Mouse (Mus musculus) ovary, postnatal 14 days (tissue): ENCODE data around the gene Thnsl1.
A peak's percentile ranks its signal among the peaks of the same experiment; 100 is the strongest.

ENCODE experiments used
- DNase-seq: peaks from one replicate; pipeline ENCODE4 v3.0.0; 2022; ENCODE audit warnings: low spot score

Thnsl1 gene

GRCm38 (mm10) chr2:21204912-21205830 lies at the start of gene Thnsl1, which contains the start of gene Enkur:
Gene Thnsl1 (plus strand): TSS chr2:21205724.
Gene Enkur (minus strand): TSS chr2:21205365.
- DNase-seq, result peak; percentile 99

- DNase-seq, result no peak
Observed at GRCm38 (mm10) chr2:21164296-21164695, 41.2 kb upstream of the Thnsl1 start.

DNA sequence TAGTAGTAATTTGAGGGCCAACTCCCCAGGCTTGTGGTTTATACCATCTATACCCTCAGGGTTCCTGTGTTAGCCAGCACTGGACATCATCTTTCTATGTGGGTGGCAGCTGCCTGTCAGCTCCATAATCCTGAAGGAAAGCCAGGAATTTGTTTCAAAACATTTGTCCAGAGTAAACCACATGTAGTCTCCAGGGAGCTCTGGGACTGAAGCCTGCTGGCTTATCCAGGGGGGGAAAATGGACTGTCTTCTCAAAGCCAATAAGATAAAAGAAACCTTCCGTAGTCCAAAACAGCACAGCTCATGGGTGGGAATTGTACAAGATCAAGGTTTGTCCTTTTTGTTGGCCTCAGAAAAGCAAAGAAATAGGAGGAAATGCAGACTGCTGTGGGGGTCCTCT lies 37.6 kb upstream of the Thnsl1 start:
- DNase-seq, result no peak

GRCm38 (mm10) chr2:21172797-21173196 lies 32.7 kb upstream of the Thnsl1 start:
- no peak for DNase-seq

GRCm38 (mm10) chr2:21179136-21179535 lies 26.4 kb upstream of the Thnsl1 start:
- no peak for DNase-seq

GRCm38 (mm10) chr2:21182811-21183210 lies 22.7 kb upstream of the Thnsl1 start:
- no peak for DNase-seq

DNA sequence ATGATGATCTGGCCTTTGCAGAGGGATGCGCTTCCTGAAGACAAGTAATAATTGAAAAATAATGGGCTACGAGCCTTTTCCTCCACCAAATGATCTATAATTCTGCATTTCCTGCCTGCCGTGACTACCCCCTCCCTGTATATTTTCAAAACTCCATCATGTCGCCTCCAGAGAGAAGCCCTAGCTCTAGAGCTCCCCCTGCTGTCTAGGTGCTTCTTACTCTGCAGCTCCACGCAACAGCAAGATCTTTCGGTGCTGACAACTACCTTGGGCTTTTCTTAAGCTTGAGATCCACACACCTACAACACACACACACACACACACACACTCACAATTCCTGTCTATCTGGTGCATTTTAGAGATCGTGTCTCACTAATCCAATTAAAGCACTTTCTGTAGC lies 17.9 kb upstream of the Thnsl1 start:
- DNase-seq, result peak; percentile 25

DNA sequence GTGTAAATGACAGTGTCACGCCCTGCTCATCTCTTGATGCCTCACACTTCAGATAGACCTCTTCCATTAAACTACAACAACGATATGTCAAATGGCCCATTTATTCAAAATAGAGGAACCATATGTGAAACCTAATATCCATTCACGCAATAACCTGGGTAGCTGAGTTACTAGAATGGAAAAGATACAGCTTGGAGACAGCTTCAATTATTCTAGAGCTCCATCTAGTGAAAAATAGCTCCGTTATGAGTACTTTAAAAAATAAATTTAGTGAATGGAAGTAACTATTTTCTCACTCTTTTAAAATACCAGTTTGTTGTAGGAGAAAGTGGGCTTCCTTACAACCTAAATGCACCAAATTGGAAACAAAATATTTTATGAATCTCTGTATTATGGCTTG lies 16.9 kb upstream of the Thnsl1 start:
- no peak for DNase-seq

- no peak for DNase-seq
Observed at GRCm38 (mm10) chr2:21191232-21191631, 14.3 kb upstream of the Thnsl1 start.

DNA sequence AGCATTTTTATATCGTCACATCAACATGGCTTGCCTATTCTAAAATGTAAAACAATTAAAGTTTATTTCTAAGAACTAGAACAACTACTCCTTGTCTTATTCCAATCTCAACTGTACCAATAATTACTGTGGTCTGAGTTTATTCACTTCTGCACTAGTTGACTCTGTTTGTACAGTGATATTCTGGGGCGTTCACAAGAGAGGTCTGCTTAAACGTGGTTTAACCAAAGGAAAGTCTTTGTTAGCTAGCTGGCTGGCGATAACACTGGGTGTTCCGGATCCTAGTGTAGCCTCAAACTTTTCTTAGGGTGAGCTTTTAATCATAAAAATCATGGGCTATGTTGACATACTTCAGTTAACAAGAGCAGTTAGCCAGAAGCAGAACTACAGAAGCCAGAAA lies 10.3 kb upstream of the Thnsl1 start:
- no peak for DNase-seq

- DNase-seq, result no peak
Observed at GRCm38 (mm10) chr2:21199051-21199450, 6.5 kb upstream of the Thnsl1 start.

GRCm38 (mm10) chr2:21202754-21203153 lies 2.8 kb upstream of the Thnsl1 start:
- no peak for DNase-seq

GRCm38 (mm10) chr2:21205831-21206159 lies 271 bp downstream of the Thnsl1 start:
- no peak for DNase-seq

GRCm38 (mm10) chr2:21206278-21206677 lies 754 bp downstream of the Thnsl1 start:
- no peak for DNase-seq

DNA sequence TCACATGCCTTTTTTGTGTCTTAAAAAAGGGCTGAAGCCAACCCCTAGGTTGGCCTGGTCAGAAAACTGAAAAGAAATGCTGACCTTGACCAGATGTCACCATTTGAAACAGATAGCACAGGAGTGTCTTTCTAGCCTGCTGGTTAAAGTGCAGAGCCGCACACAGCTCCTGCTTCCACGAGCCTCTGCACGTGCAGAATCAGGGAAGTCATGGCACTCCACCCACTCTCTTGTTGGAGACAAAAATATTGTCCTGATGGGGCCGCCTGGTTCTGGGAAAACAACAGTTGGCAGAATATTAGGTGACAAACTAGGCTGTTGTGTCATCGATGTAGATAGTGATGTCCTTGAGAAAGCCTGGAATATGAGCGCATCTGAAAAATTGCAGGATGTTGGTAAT lies 5.8 kb downstream of the Thnsl1 start:
- no peak for DNase-seq

- DNase-seq, result no peak
Observed at GRCm38 (mm10) chr2:21214322-21214721, 8.8 kb downstream of the Thnsl1 start.

DNA sequence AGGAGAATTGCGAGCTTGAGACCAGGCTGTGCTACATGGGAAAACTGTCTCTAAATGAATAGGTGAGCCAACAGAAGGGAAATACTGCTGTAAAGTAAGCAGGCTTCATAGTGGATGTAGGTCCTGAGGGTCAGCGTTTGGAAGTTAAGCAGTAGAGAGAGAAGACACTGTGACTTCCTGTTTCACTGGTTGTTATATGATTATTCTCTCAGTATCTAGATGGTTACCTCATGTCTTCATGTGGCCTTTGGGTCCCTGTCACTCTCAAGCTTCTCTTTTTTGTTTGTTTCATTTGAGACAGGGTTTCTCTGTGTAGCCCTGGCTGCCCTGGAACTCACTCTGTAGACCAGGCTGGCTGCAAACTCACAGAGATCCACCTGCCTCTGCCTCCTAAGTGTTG lies 9.8 kb downstream of the Thnsl1 start:
- no peak for DNase-seq

GRCm38 (mm10) chr2:21222453-21223384 lies 17.2 kb downstream of the Thnsl1 start:
- DNase-seq, result no peak

- DNase-seq, result no peak
Observed at GRCm38 (mm10) chr2:21230276-21230675, 24.8 kb downstream of the Thnsl1 start.

DNA sequence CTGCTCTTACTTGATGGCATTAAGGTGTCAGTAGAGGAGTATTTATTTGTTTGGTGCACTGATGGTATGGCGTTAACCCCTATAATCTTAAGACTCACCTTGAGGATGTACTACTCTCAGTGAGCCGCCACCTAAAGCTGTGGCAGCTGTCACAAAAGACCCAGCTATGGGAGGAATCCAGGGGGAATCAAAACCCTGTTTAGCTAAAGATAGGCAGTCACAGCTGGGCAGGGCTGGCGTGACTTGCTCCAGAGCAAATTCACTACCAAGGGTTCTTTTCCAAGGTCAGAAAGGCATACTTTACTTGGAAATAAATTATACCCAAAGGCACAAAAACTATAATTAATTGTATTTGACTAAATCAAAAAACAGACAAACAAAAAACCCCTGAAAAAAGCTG lies 25.6 kb downstream of the Thnsl1 start:
- DNase-seq, result no peak

GRCm38 (mm10) chr2:21234871-21235648 lies 29.5 kb downstream of the Thnsl1 start:
- DNase-seq, result no peak

DNA sequence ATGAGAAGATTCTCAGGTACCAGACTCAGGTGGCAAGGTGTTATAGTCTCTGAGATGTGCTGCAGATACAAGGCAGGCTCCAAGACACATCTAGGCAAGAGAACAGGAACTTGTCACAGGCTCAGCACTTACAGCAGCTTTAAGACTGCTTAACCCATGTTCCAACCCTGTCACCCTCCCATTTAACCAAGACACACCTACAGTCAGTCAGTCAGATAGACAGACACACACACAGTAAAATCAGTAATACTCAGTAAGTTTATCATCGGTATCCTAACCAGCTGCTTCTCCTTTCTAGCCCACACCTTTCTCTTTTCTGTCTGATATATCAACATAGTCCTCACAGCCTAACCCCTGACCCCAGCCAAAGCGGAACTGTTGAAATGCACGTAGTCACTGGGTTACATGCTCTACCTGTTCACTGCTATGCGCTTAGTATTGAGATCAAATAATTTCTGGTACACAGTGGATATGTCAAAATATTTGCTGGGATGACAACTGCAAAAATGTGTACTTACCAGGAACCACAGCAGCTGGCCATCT lies 30.4 kb downstream of the Thnsl1 start:
- DNase-seq, result no peak
